Mouse (Mus musculus): ENCODE measurements at regions not wholly inside any gene's neighbourhood (a gene's known extent, or its start where the extent isn't known, plus 50 kb on each side); places are given as distances from the start of the nearest gene placed in this dataset.

GRCm38 (mm10) chr15:56473679-56474078, 1003.7 kb downstream of the Slc22a22 start:
- H3K9me3 ChIP-seq (replicated peaks; ENCODE audit: control insufficient read depth, low read length): no peaks in the 10 kb centered on the region
- no peak overlapping the region for H3K27ac ChIP-seq (ENCODE audit: low read depth, low read length)
- no peak overlapping the region for H3K4me2 ChIP-seq
- 81% methylated on average over 1 of the region's 1 CpGs for WGBS (ENCODE audit: insufficient replicate concordance)
- H3K4me1 ChIP-seq (ENCODE audit: control insufficient read depth, insufficient read depth, low read length): no peaks in the 10 kb centered on the region
- no peaks in the 10 kb centered on the region for H3K27me3 ChIP-seq (ENCODE audit: control insufficient read depth, insufficient read depth, low read length)
- no peak overlapping the region for H3K4me3 ChIP-seq (ENCODE audit: low read depth, low read length)
- H3K36me3 ChIP-seq (ENCODE audit: control insufficient read depth, insufficient read depth, low read length): no peaks in the 10 kb centered on the region
- no peak overlapping the region for H3K9ac ChIP-seq (ENCODE audit: low read depth, low read length)
- ATAC-seq (replicated peaks; ENCODE audit: insufficient number of reproducible peaks, low FRiP score, low TSS enrichment): no peak

- no peak for ATAC-seq (replicated peaks; ENCODE audit: insufficient number of reproducible peaks, low FRiP score, low TSS enrichment)
- H3K4me3 ChIP-seq (ENCODE audit: low read depth, low read length): no peak overlapping the region
- 69% methylated on average over 4 of the region's 4 CpGs for WGBS (ENCODE audit: insufficient replicate concordance)
- H3K27ac ChIP-seq (ENCODE audit: low read depth, low read length): no peak overlapping the region
- H3K4me1 ChIP-seq (ENCODE audit: control insufficient read depth, insufficient read depth, low read length): no peaks in the 10 kb centered on the region
- no peak overlapping the region for H3K9ac ChIP-seq (ENCODE audit: low read depth, low read length)
- H3K36me3 ChIP-seq (ENCODE audit: control insufficient read depth, insufficient read depth, low read length): no peaks in the 10 kb centered on the region
- H3K4me2 ChIP-seq: no peak overlapping the region
- H3K9me3 ChIP-seq (replicated peaks; ENCODE audit: control insufficient read depth, low read length): no peaks in the 10 kb centered on the region
- no peaks in the 10 kb centered on the region for H3K27me3 ChIP-seq (ENCODE audit: control insufficient read depth, insufficient read depth, low read length)
These were observed 1025.5 kb downstream of the Slc22a22 start for GRCm38 (mm10) chr15:56451881-56452280.

GRCm38 (mm10) chr15:56448015-56448645, 1029.3 kb downstream of the Slc22a22 start:
- no peak overlapping the region for H3K4me2 ChIP-seq
- 69% methylated on average over 10 of the region's 10 CpGs for WGBS (ENCODE audit: insufficient replicate concordance)
- H3K4me1 ChIP-seq (ENCODE audit: control insufficient read depth, insufficient read depth, low read length): no peaks in the 10 kb centered on the region
- H3K27ac ChIP-seq (ENCODE audit: low read depth, low read length): no peak overlapping the region
- H3K36me3 ChIP-seq (ENCODE audit: control insufficient read depth, insufficient read depth, low read length): no peaks in the 10 kb centered on the region
- no peaks in the 10 kb centered on the region for H3K9me3 ChIP-seq (replicated peaks; ENCODE audit: control insufficient read depth, low read length)
- H3K9ac ChIP-seq (ENCODE audit: low read depth, low read length): no peak overlapping the region
- ATAC-seq (replicated peaks; ENCODE audit: insufficient number of reproducible peaks, low FRiP score, low TSS enrichment): no peak
- no peak overlapping the region for H3K4me3 ChIP-seq (ENCODE audit: low read depth, low read length)
- H3K27me3 ChIP-seq (ENCODE audit: control insufficient read depth, insufficient read depth, low read length): no peaks in the 10 kb centered on the region

- Histone ChIP-seq H3K4me2 (no peak overlapping the region), H3K9me3 (replicated peaks; ENCODE audit: control insufficient read depth, low read length) (no peaks in the 10 kb centered on the region), H3K4me1 (ENCODE audit: control insufficient read depth, insufficient read depth, low read length) (no peaks in the 10 kb centered on the region), H3K9ac (ENCODE audit: low read depth, low read length) (no peak overlapping the region), H3K36me3 (ENCODE audit: control insufficient read depth, insufficient read depth, low read length) (no peaks in the 10 kb centered on the region), H3K27ac (ENCODE audit: low read depth, low read length) (no peak overlapping the region), H3K27me3 (ENCODE audit: control insufficient read depth, insufficient read depth, low read length) (no peaks in the 10 kb centered on the region), H3K4me3 (ENCODE audit: low read depth, low read length) (no peak overlapping the region)
- WGBS (ENCODE audit: insufficient replicate concordance): 73% methylated on average over 4 of the region's 4 CpGs
- no peak for ATAC-seq (replicated peaks; ENCODE audit: insufficient number of reproducible peaks, low FRiP score, low TSS enrichment)
These were observed 1037.3 kb downstream of the Slc22a22 start for GRCm38 (mm10) chr15:56440171-56440570.

GRCm38 (mm10) chr15:56438370-56438769, 1039.1 kb downstream of the Slc22a22 start:
- no peak for ATAC-seq (replicated peaks; ENCODE audit: insufficient number of reproducible peaks, low FRiP score, low TSS enrichment)
- Histone ChIP-seq H3K27me3 (ENCODE audit: control insufficient read depth, insufficient read depth, low read length) (no peaks in the 10 kb centered on the region), H3K4me1 (ENCODE audit: control insufficient read depth, insufficient read depth, low read length) (no peaks in the 10 kb centered on the region), H3K4me3 (ENCODE audit: low read depth, low read length) (no peak overlapping the region), H3K9ac (ENCODE audit: low read depth, low read length) (no peak overlapping the region), H3K9me3 (replicated peaks; ENCODE audit: control insufficient read depth, low read length) (no peaks in the 10 kb centered on the region), H3K27ac (ENCODE audit: low read depth, low read length) (no peak overlapping the region), H3K4me2 (no peak overlapping the region), H3K36me3 (ENCODE audit: control insufficient read depth, insufficient read depth, low read length) (no peaks in the 10 kb centered on the region)
- WGBS (ENCODE audit: insufficient replicate concordance): 75% methylated on average over 2 of the region's 2 CpGs

GRCm38 (mm10) chr15:56436131-56436530, 1041.3 kb downstream of the Slc22a22 start:
- no peak overlapping the region for H3K27ac ChIP-seq (ENCODE audit: low read depth, low read length)
- H3K36me3 ChIP-seq (ENCODE audit: control insufficient read depth, insufficient read depth, low read length): no peaks in the 10 kb centered on the region
- no peak overlapping the region for H3K9ac ChIP-seq (ENCODE audit: low read depth, low read length)
- 55% methylated on average over 6 of the region's 6 CpGs for WGBS (ENCODE audit: insufficient replicate concordance)
- H3K4me1 ChIP-seq (ENCODE audit: control insufficient read depth, insufficient read depth, low read length): no peaks in the 10 kb centered on the region
- H3K9me3 ChIP-seq (replicated peaks; ENCODE audit: control insufficient read depth, low read length): no peaks in the 10 kb centered on the region
- ATAC-seq (replicated peaks; ENCODE audit: insufficient number of reproducible peaks, low FRiP score, low TSS enrichment): no peak
- H3K27me3 ChIP-seq (ENCODE audit: control insufficient read depth, insufficient read depth, low read length): no peaks in the 10 kb centered on the region
- H3K4me2 ChIP-seq: no peak overlapping the region
- H3K4me3 ChIP-seq (ENCODE audit: low read depth, low read length): no peak overlapping the region

- Histone ChIP-seq H3K9ac (ENCODE audit: low read depth, low read length) (no peak overlapping the region), H3K27me3 (ENCODE audit: control insufficient read depth, insufficient read depth, low read length) (no peaks in the 10 kb centered on the region), H3K27ac (ENCODE audit: low read depth, low read length) (no peak overlapping the region), H3K9me3 (replicated peaks; ENCODE audit: control insufficient read depth, low read length) (no peaks in the 10 kb centered on the region), H3K4me1 (ENCODE audit: control insufficient read depth, insufficient read depth, low read length) (no peaks in the 10 kb centered on the region), H3K36me3 (ENCODE audit: control insufficient read depth, insufficient read depth, low read length) (no peaks in the 10 kb centered on the region), H3K4me2 (no peak overlapping the region), H3K4me3 (ENCODE audit: low read depth, low read length) (no peak overlapping the region)
- no peak for ATAC-seq (replicated peaks; ENCODE audit: insufficient number of reproducible peaks, low FRiP score, low TSS enrichment)
- WGBS (ENCODE audit: insufficient replicate concordance): 31% methylated on average over 4 of the region's 4 CpGs
These were observed 1051.4 kb downstream of the Slc22a22 start for GRCm38 (mm10) chr15:56425986-56426385.

GRCm38 (mm10) chr15:56420681-56421080, 1056.7 kb downstream of the Slc22a22 start:
- no peak overlapping the region for H3K4me3 ChIP-seq (ENCODE audit: low read depth, low read length)
- H3K4me2 ChIP-seq: no peak overlapping the region
- H3K27me3 ChIP-seq (ENCODE audit: control insufficient read depth, insufficient read depth, low read length): no peaks in the 10 kb centered on the region
- H3K4me1 ChIP-seq (ENCODE audit: control insufficient read depth, insufficient read depth, low read length): no peaks in the 10 kb centered on the region
- no peak for ATAC-seq (replicated peaks; ENCODE audit: insufficient number of reproducible peaks, low FRiP score, low TSS enrichment)
- no peak overlapping the region for H3K9ac ChIP-seq (ENCODE audit: low read depth, low read length)
- no peaks in the 10 kb centered on the region for H3K36me3 ChIP-seq (ENCODE audit: control insufficient read depth, insufficient read depth, low read length)
- H3K27ac ChIP-seq (ENCODE audit: low read depth, low read length): no peak overlapping the region
- no peaks in the 10 kb centered on the region for H3K9me3 ChIP-seq (replicated peaks; ENCODE audit: control insufficient read depth, low read length)
- WGBS (ENCODE audit: insufficient replicate concordance): 55% methylated on average over 1 of the region's 1 CpGs

GRCm38 (mm10) chr15:56391982-56392381, 1085.4 kb downstream of the Slc22a22 start:
- no peaks in the 10 kb centered on the region for H3K36me3 ChIP-seq (ENCODE audit: control insufficient read depth, insufficient read depth, low read length)

More at GRCm38 (mm10) chr15:56391982-56392381, 1085.4 kb downstream of the Slc22a22 start:
- Histone ChIP-seq H3K4me1 (ENCODE audit: control insufficient read depth, insufficient read depth, low read length) (no peaks in the 10 kb centered on the region), H3K27ac (ENCODE audit: low read depth, low read length) (no peak overlapping the region), H3K4me3 (ENCODE audit: low read depth, low read length) (no peak overlapping the region), H3K9ac (ENCODE audit: low read depth, low read length) (no peak overlapping the region), H3K27me3 (ENCODE audit: control insufficient read depth, insufficient read depth, low read length) (no peaks in the 10 kb centered on the region), H3K9me3 (replicated peaks; ENCODE audit: control insufficient read depth, low read length) (no peaks in the 10 kb centered on the region), H3K4me2 (no peak overlapping the region)
- no peak for ATAC-seq (replicated peaks; ENCODE audit: insufficient number of reproducible peaks, low FRiP score, low TSS enrichment)

All from heart, embryonic 11.5 days (tissue).